Comparison of ENCODE assay signal across 8 mouse cellular contexts in the genomic region with DNA sequence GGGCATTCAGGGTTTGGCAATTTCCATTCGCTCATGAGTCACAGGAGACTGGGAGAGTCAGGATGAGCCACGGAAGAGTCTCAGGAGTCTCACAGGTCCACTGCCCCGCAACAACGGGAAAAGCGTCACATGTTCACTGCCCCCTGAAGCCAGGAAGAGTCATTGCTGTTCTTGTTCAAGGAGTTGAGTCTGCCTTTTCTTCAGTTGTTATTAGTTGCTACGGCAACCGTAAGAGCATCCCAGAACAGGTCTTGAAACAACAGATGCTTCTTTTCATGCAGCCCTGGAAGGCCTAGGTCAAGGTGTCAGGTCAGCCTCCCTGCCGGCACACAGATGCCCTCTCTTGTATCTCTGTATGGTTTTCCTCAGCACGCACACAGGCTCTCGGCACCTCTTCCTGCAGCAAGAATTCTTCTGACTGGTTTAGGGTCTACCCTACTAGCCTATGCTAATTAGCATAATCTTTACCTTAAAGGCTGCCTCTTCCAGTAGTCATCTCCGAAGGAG. TPM values are rescaled to one million over a fixed set of nuclear protein-coding genes. Genes with fewer than 3 reads are reported as not detected.
DNase-seq lines count a peak whose midpoint lies in the region; ATAC-seq and TF ChIP-seq lines count a peak whose summit lies in the region.

No protein-coding gene starts in this region.

- 36% methylated on average over 11 of the region's 11 CpGs for WGBS in intestine, embryonic 15.5 days

- no peaks in the 10 kb centered on the region for H3K27me3 ChIP-seq in intestine, embryonic 15.5 days (replicated peaks)

- no peak overlapping the region for H3K27ac ChIP-seq in layer of hippocampus, adult 2 months
- peak overlapping the region; percentile 64 for H3K27ac ChIP-seq in intestine, embryonic 15.5 days

- no peak overlapping the region for H3K9ac ChIP-seq in intestine, embryonic 15.5 days

- H3K36me3 ChIP-seq in intestine, embryonic 15.5 days: no peaks in the 10 kb centered on the region

- no peaks in the 10 kb centered on the region for H3K9me3 ChIP-seq in intestine, embryonic 15.5 days

- peak; percentile 24; the same call in 1 of the 2 replicates for TF ChIP-seq CTCF in layer of hippocampus, adult 2 months (conservative IDR thresholded peaks at IDR 0.05)

- DNase-seq in layer of hippocampus, adult 2 months (ENCODE audit: low spot score in 2 of 2): no peak
- no peak for DNase-seq in layer of hippocampus, adult 11-12 months (ENCODE audit: low spot score)
- DNase-seq in embryo, embryonic 9.5 days (ENCODE audit: extremely low spot score): peak; percentile 78
- peak; percentile 52 for DNase-seq in retina, embryonic 14.5 days (ENCODE audit: low spot score)
- no peak for DNase-seq in adrenal gland, adult 8-10 months
- no peak for DNase-seq in thymus, postnatal 4 days

- H3K4me3 ChIP-seq in layer of hippocampus, adult 2 months: no peak overlapping the region; the same call in 1 of the 2 replicates
- H3K4me3 ChIP-seq in intestine, embryonic 15.5 days (replicated peaks): no peak overlapping the region

- peak; percentile 32; the same call in 1 of the 2 replicates for ATAC-seq in intestine, embryonic 15.5 days
- no peak for ATAC-seq in megakaryocyte progenitor cell, adult 5-6 weeks (replicated peaks; ENCODE audit: poor library complexity)

- peaks cover 35% of the 10 kb centered on the region for H3K4me1 ChIP-seq in intestine, embryonic 15.5 days (replicated peaks)

- H3K4me2 ChIP-seq in intestine, embryonic 15.5 days (replicated peaks): peak overlapping the region; percentile 27

RNA-seq across cellular contexts. Expression of gene Ano6, which starts 36.9 kb away (rescaled TPM):
- 10 to 100 TPM; 26.9 to 32.4 TPM for total RNA-seq in layer of hippocampus, adult 2 months (2021)
- 50.4 and 53.8 TPM in 2 replicates for polyA plus RNA-seq in intestine, embryonic 15.5 days (2015; fragmentation: Nextera tagmentation; extraction: Ambion mirVana)
- total RNA-seq in megakaryocyte progenitor cell, adult 5-6 weeks (2015): 23.0 and 26.2 TPM in 2 replicates
- total RNA-seq in megakaryocyte progenitor cell, adult 5-6 weeks (2017): 22.7 and 25.4 TPM in 2 replicates
- total RNA-seq in adrenal gland, adult 8-10 months (2022): 100 to 1,000 TPM in 2 of 4 experiments, 10 to 100 TPM in 2; 69.9 to 112 (median 92.1) TPM

Comparison
In these comparisons a context has a peak if more than half of its experiments do, and no peak if none do; other contexts are left out.
1. DNase-seq: peak in embryo, embryonic 9.5 days (single experiment) and retina, embryonic 14.5 days (single experiment); none in layer of hippocampus, adult 2 months (0 of 2), layer of hippocampus, adult 11-12 months (single experiment), adrenal gland, adult 8-10 months (single experiment) and thymus, postnatal 4 days (single experiment).